Mouse (Mus musculus): ENCODE results near the gene Tdrd9. TPM values are rescaled to one million over a fixed set of nuclear protein-coding genes. Genes with fewer than 3 reads are reported as not detected.

Gene Tdrd9
- polyA plus RNA-seq, 1 experiment: 0.25 TPM

- no peaks in the 10 kb centered on the region; the same call in 1 of the 2 replicates for H3K4me1 ChIP-seq (ENCODE audit: control insufficient read depth, insufficient read depth, low read length)
- no peak overlapping the region for H3K27ac ChIP-seq (ENCODE audit: insufficient read depth, low read length)
- no peak overlapping the region for H3K4me3 ChIP-seq (ENCODE audit: insufficient read depth, low read length)
- peak; percentile 97 for TF ChIP-seq CTCF (IDR thresholded peaks at IDR 0.05; ENCODE audit: extremely low read depth, insufficient read depth, low read length)
- no peak for TF ChIP-seq POLR2A (IDR thresholded peaks at IDR 0.05; ENCODE audit: extremely low read depth, insufficient read depth, low read length)
These were observed 106.3 kb downstream of the Tdrd9 start for GRCm38 (mm10) chr12:112077651-112078050.

GRCm38 (mm10) chr12:112079911-112080310 lies 108.6 kb downstream of the Tdrd9 start:
- Histone ChIP-seq H3K4me3 (ENCODE audit: insufficient read depth, low read length) (no peak overlapping the region), H3K27ac (ENCODE audit: insufficient read depth, low read length) (no peak overlapping the region), H3K4me1 (ENCODE audit: control insufficient read depth, insufficient read depth, low read length) (no peaks in the 10 kb centered on the region; the same call in 1 of the 2 replicates)
- TF ChIP-seq CTCF (IDR thresholded peaks at IDR 0.05; ENCODE audit: extremely low read depth, insufficient read depth, low read length) (no peak), POLR2A (IDR thresholded peaks at IDR 0.05; ENCODE audit: extremely low read depth, insufficient read depth, low read length) (no peak)

GRCm38 (mm10) chr12:112080911-112081310 lies 109.6 kb downstream of the Tdrd9 start:
- Histone ChIP-seq H3K27ac (ENCODE audit: insufficient read depth, low read length) (no peak overlapping the region), H3K4me1 (ENCODE audit: control insufficient read depth, insufficient read depth, low read length) (0 out of 2 replicates have a peak, but pooled peaks cover under 1% of the 10 kb centered on the region), H3K4me3 (ENCODE audit: insufficient read depth, low read length) (no peak overlapping the region)
- TF ChIP-seq POLR2A (IDR thresholded peaks at IDR 0.05; ENCODE audit: extremely low read depth, insufficient read depth, low read length): no peak
- no peak for TF ChIP-seq CTCF (IDR thresholded peaks at IDR 0.05; ENCODE audit: extremely low read depth, insufficient read depth, low read length)

DNA sequence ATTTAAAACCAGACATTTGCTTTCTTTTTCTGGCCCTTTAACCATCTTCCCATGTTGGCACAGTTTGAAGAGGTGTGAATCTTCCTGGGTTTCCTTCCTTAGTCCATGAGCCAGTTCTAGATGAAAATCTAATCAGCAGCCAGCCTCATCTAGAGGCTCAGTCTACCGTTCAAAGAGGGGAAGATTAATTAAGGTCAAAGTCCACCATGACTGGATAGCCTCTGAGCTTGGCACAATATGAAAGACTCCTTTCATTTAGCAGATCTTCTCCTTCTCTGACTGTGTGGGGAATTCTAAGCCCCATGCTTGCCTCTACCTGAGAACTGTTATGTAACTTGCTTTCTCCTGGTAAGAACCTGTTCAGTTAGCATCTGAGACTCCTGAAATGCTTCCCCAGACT lies 110.9 kb downstream of the Tdrd9 start:
- peaks cover 4% of the 10 kb centered on the region; the same call in 1 of the 2 replicates for H3K4me1 ChIP-seq (ENCODE audit: control insufficient read depth, insufficient read depth, low read length)
- no peak overlapping the region for H3K27ac ChIP-seq (ENCODE audit: insufficient read depth, low read length)
- TF ChIP-seq POLR2A (IDR thresholded peaks at IDR 0.05; ENCODE audit: extremely low read depth, insufficient read depth, low read length) (no peak), CTCF (IDR thresholded peaks at IDR 0.05; ENCODE audit: extremely low read depth, insufficient read depth, low read length) (no peak)
- H3K4me3 ChIP-seq (ENCODE audit: insufficient read depth, low read length): no peak overlapping the region

DNA sequence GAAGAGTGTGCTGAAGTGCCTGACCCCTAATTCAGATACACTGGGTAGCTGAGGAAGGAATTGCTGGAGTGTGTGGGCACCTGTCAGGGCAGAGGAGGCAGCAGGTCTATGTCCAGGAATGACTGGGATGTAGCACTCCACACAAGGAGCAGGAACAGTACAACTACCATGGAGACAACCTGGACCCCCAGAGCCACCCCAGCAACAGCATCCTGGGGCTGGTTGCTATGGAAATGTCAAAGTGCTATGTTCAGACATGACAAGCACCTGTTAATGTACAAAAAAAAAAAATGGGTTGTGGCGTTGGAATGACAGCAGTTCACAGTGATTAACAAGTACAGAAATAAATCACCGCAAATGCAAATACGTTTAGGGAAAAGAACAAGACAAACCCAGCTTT lies 114.9 kb downstream of the Tdrd9 start:
- no peak overlapping the region for H3K27ac ChIP-seq (ENCODE audit: insufficient read depth, low read length)
- no peak for TF ChIP-seq CTCF (IDR thresholded peaks at IDR 0.05; ENCODE audit: extremely low read depth, insufficient read depth, low read length)
- no peak for TF ChIP-seq POLR2A (IDR thresholded peaks at IDR 0.05; ENCODE audit: extremely low read depth, insufficient read depth, low read length)

GRCm38 (mm10) chr12:112086726-112087125 lies 115.4 kb downstream of the Tdrd9 start:
- no peak for TF ChIP-seq POLR2A (IDR thresholded peaks at IDR 0.05; ENCODE audit: extremely low read depth, insufficient read depth, low read length)
- H3K27ac ChIP-seq (ENCODE audit: insufficient read depth, low read length): no peak overlapping the region
- peaks cover 7% of the 10 kb centered on the region; the same call in 1 of the 2 replicates for H3K4me1 ChIP-seq (ENCODE audit: control insufficient read depth, insufficient read depth, low read length)
- no peak overlapping the region for H3K4me3 ChIP-seq (ENCODE audit: insufficient read depth, low read length)

More for the DNA sequence above, 114.9 kb downstream of the Tdrd9 start:
- Histone ChIP-seq H3K4me3 (ENCODE audit: insufficient read depth, low read length) (no peak overlapping the region), H3K4me1 (ENCODE audit: control insufficient read depth, insufficient read depth, low read length) (peaks cover 7% of the 10 kb centered on the region; the same call in 1 of the 2 replicates)

- TF ChIP-seq POLR2A (IDR thresholded peaks at IDR 0.05; ENCODE audit: extremely low read depth, insufficient read depth, low read length): no peak
- no peak for TF ChIP-seq CTCF (IDR thresholded peaks at IDR 0.05; ENCODE audit: extremely low read depth, insufficient read depth, low read length)
- Histone ChIP-seq H3K27ac (ENCODE audit: insufficient read depth, low read length) (no peak overlapping the region), H3K4me3 (ENCODE audit: insufficient read depth, low read length) (no peak overlapping the region), H3K4me1 (ENCODE audit: control insufficient read depth, insufficient read depth, low read length) (peaks cover 7% of the 10 kb centered on the region; the same call in 1 of the 2 replicates)
These were observed 117.4 kb downstream of the Tdrd9 start for GRCm38 (mm10) chr12:112088609-112089324.

DNA sequence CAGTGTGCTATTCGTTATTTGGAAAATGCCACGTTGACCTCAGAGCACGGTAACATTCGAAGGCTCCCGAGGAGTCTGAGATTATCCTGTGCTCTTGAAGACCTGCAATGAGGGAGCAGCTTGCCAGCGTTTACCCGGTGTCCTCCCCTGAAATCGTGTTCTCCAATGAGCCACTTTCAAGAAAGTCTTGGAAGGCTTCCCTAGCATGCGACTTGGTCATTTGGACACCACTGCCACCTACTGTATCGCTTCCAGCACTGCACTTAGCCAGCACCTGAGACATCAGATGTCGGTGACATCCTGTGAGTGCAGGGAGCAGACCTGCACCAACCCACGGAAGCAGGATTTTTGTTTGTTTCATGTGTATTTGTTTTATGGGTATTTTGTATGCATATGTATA lies 119.7 kb downstream of the Tdrd9 start:
- H3K4me3 ChIP-seq (ENCODE audit: insufficient read depth, low read length): no peak overlapping the region; the same call in 1 of the 2 replicates
- H3K27ac ChIP-seq (ENCODE audit: insufficient read depth, low read length): no peak overlapping the region
- H3K4me1 ChIP-seq (ENCODE audit: control insufficient read depth, insufficient read depth, low read length): peaks cover 5% of the 10 kb centered on the region; the same call in 1 of the 2 replicates
- TF ChIP-seq POLR2A (IDR thresholded peaks at IDR 0.05; ENCODE audit: extremely low read depth, insufficient read depth, low read length): no peak
- TF ChIP-seq CTCF (IDR thresholded peaks at IDR 0.05; ENCODE audit: extremely low read depth, insufficient read depth, low read length): peak; percentile 98

DNA sequence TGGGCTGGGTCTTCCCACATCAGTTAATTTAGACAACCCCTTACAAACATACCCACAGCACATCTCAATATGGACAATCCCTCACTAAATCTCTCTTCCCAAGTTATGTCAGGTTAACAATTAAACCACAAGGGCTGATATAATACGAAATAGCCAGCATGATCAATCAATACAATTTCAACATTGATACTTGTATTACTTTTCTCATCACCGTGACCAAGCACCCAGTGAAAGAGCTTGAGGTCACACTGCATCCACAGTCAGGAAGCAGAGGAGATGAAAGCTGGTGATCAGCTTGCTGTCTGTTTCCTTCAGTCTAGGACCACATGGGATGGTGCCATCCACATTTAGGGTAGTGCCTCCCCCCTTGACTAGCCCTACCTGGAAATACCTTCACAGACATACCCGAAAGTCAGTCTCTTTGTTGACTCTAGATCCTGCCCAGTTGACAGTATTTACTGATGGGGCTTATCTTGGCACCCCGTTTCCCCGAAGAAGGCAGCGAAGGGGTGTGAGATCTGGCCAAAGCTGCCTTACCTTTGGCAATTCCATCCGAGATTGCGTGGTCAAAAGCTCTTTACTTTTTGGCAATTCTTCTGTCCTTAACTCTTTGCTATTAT lies 123.0 kb downstream of the Tdrd9 start:
- peaks cover 7% of the 10 kb centered on the region for H3K4me1 ChIP-seq (ENCODE audit: control insufficient read depth, insufficient read depth, low read length)
- no peak for TF ChIP-seq CTCF (IDR thresholded peaks at IDR 0.05; ENCODE audit: extremely low read depth, insufficient read depth, low read length)
- no peak overlapping the region for H3K4me3 ChIP-seq (ENCODE audit: insufficient read depth, low read length)
- H3K27ac ChIP-seq (ENCODE audit: insufficient read depth, low read length): no peak overlapping the region

All from cortical plate, adult 2 months (tissue).